Mouse (Mus musculus): Measurements from ENCODE around the gene Hsf2.
A peak's percentile ranks its signal among the peaks of the same experiment; 100 is the strongest.

Gene Hsf2

DNA sequence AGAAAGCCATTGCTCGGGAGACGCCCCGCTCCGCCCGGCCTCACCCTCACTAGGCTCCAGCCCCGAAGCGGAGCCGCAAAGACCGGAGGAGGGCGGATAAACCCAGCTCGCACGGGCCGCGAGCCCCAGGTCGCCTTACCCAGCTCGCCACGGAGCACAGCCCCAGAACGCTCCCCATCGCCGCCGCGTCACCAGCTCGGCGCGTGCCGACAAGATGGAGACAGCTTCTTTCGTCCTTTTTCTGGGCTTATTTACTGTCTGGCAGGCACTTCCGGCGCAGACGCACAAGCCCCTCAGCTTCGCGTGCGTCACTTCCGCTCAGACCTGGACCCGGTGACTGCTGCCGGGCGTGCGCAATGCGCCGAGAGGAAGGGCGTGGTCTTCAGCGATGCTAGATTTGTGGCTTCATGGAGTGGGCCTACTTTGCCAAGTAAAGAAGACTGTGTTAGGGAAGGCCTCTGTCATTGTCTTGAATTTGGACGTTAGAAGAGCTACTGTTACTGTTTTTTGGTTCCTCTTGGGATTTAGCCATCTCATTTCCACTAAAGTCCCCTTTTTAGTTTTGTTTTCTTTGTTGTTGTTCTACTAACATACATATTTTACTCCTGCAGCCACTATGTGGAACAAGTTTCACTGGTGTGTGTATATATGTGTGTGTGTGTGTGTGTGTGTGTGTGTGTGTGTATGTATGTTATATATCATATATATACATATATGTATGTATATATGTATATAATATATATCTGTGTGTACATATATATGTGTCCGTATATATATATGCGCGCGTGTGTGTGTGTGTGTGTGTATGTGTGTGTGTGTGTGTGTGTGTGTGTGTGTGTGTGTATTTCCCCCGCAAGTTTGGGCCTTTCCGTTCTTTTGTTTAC lies 46.3 kb downstream of the Hsf2 start, which contains the start of gene Serinc1:
Serinc1 (minus strand) TSS at position 313 of the 884 bp plus-strand sequence.
- DNase-seq (ENCODE audit: low read depth, low spot score), result peak; percentile 97

- DNase-seq (ENCODE audit: low read depth, low spot score), result peak; percentile 31
Measured at GRCm38 (mm10) chr10:57543890-57544289, 57.7 kb downstream of the Hsf2 start.

DNA sequence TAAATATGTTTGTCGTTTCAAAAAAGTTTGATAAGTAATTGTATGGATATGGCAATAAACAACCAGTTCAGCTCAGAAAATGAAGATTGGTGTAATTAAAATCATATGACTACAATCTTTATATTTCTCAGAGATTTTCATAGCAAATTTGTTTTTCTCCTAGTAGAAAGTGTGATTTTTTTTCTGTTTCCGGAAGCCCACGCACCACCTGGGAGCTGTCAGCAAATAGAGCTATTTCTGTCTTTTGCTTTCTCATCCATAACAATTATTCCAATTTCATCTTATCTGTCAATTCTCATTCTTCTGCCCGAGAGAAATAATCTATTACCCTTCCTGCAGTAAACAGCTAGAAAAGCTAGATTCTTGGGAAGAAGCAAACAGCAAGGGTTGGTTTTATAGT lies 63.4 kb downstream of the Hsf2 start:
- DNase-seq (ENCODE audit: low read depth, low spot score), result no peak

GRCm38 (mm10) chr10:57553719-57554118 lies 67.5 kb downstream of the Hsf2 start:
- no peak for DNase-seq (ENCODE audit: low read depth, low spot score)

DNA sequence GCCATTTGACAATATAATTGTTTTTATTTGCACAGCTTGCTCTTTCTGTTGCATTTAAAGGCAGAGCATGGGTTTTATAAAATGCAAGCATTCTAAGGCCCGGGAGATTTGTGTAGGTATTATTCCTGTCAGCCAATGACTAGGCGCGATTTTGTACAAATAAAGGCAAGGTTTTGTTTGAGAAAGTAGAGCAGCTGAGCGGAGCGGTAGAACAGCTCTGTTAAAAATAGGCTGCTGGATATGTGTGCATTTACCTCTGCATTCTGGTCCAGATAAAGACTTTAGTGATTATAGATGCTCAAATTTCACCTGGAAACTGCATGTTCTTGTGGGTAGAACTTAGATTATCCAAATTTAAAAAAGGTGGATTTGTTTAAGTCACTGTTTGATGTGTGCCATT lies 71.4 kb downstream of the Hsf2 start:
- DNase-seq (ENCODE audit: low read depth, low spot score), result no peak
